Mouse (Mus musculus) ES-E14 (cell line): ENCODE data around the gene Ino80.

Experiments
- CHD2 ChIP-seq: IDR thresholded peaks from 2 replicates; pipeline ENCODE4 v1.6.1; 2014; ENCODE audit warnings: mild to moderate bottlenecking, low read depth, low read length, inconsistent platforms
- HCFC1 ChIP-seq: IDR thresholded peaks from 2 replicates; pipeline ENCODE4 v1.6.1; 2012; ENCODE audit warnings: low read length, inconsistent platforms, borderline replicate concordance; ENCODE audit not compliant: insufficient read depth
- MAFK ChIP-seq: IDR thresholded peaks from 2 replicates; pipeline ENCODE4 v1.6.1; 2014; ENCODE audit warnings: mild to moderate bottlenecking, low read depth, low read length, inconsistent platforms; ENCODE audit not compliant: insufficient read depth
- ZC3H11A ChIP-seq: IDR thresholded peaks from 2 replicates; pipeline ENCODE4 v1.6.1; 2012; ENCODE audit warnings: low read depth, mild to moderate bottlenecking, inconsistent platforms, low read length, borderline replicate concordance
- ZNF384 ChIP-seq: IDR thresholded peaks from 2 replicates; pipeline ENCODE4 v1.6.1; 2012; ENCODE audit warnings: low read depth, low read length, inconsistent platforms

DNA sequence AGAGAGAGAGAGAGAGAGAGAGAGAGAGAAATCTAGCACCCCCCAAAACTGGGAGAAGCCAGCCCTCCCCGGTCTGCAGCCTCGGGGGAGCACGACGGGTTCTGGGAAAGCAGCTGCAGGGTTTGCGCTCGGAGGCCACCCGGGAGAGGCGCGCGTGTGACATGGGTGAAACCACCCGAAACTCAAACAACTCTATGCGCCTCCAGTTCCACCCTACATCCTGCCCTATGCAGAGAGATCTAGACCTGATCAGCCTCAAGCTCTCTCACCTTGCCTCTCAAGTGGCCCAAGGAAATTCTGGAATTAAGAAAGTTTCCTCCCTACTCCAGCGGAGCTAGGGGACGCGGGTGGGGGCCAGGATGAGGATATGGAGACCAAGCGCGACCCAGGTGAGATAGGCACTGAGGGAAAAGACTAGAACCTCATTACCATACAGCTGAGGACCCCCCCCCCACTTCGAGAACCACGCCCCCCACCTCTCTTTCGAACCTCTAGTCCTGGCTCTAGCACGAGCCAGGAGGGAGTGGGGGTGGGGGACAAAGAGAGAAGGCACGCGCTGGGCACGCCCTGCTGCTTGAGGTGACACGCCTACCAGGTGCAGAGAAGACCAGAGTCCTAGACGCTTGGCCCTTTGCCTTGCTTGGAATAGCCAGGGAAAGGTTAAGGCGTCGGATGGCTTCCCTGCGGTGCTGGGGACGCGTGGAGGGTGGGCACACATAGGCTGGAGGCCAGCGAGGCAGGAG is 152.7 kb downstream of the Ino80 start:
- no peak for TF ChIP-seq ZC3H11A
- TF ChIP-seq CHD2: no peak
- TF ChIP-seq ZNF384: no peak
- TF ChIP-seq HCFC1: no peak
- 0 out of 2 replicates have a peak, but pooled peaks have one; percentile 9 for TF ChIP-seq MAFK
